Mouse (Mus musculus) midbrain, embryonic 14.5 days (tissue): ENCODE measurements around the gene Sgce. TPM values are rescaled to one million over a fixed set of nuclear protein-coding genes. Genes with fewer than 3 reads are reported as not detected.
A peak's percentile ranks its signal among the peaks of the same experiment; 100 is the strongest.

Source experiments
- ATAC-seq: fragments of 200-750 bp; cut with Nextera tagmentation; 2 replicates; pipeline ENCODE4 v1.8.0; 2017; ENCODE audit warnings: moderate number of reproducible peaks, moderate library complexity; ENCODE audit not compliant: low FRiP score, low TSS enrichment
- DNase-seq: peaks from one replicate; pipeline ENCODE4 v3.0.0-alpha.2; 2015
- H3K27ac ChIP-seq: fragments of 300-500 bp; sonication (generic); replicated peaks from 2 replicates; pipeline ENCODE4 v1.5.1; 2014; ENCODE audit warnings: mild to moderate bottlenecking, low read depth, low read length, moderate library complexity
- H3K27me3 ChIP-seq: fragments of 300-500 bp; sonication (generic); 2 replicates; pipeline ENCODE4 v1.6.1; 2014; ENCODE audit warnings: low read length, control low read depth, mixed read lengths; ENCODE audit not compliant: control insufficient read depth, insufficient read depth
- H3K36me3 ChIP-seq: fragments of 300-500 bp; sonication (generic); 2 replicates; pipeline ENCODE4 v1.6.1; 2014; ENCODE audit warnings: low read length, control low read depth; ENCODE audit not compliant: control insufficient read depth, insufficient read depth
- H3K4me1 ChIP-seq: fragments of 300-500 bp; sonication (generic); 2 replicates; pipeline ENCODE4 v1.6.1; 2014; ENCODE audit warnings: mild to moderate bottlenecking, antibody characterized with exemption, low read length, control low read depth; ENCODE audit not compliant: control insufficient read depth, insufficient read depth
- H3K4me2 ChIP-seq: fragments of 300-500 bp; sonication (generic); 2 replicates; pipeline ENCODE4 v1.6.1; 2014; ENCODE audit warnings: mild to moderate bottlenecking, low read length, moderate library complexity
- H3K4me3 ChIP-seq: fragments of 300-500 bp; sonication (generic); replicated peaks from 2 replicates; pipeline ENCODE4 v1.5.1; 2014; ENCODE audit warnings: low read depth, low read length
- H3K9ac ChIP-seq: fragments of 300-500 bp; sonication (generic); replicated peaks from 2 replicates; pipeline ENCODE4 v1.6.1; 2014; ENCODE audit warnings: mild to moderate bottlenecking, low read length, moderate library complexity
- H3K9me3 ChIP-seq: fragments of 300-500 bp; sonication (generic); 2 replicates; pipeline ENCODE4 v1.6.1; 2016; ENCODE audit warnings: low read length, control low read depth, mixed read lengths; ENCODE audit not compliant: control insufficient read depth
- WGBS: fragments of 180-500 bp; shearing (Covaris S2); extraction: QIAGEN DNeasy Blood & Tissue Kit; methylation state at CpG from one replicate; pipeline ENCODE4 v1.1.7; 2014; 5-methylcytosine and 5-hydroxymethylcytosine counted together
- polyA plus RNA-seq: library from polyadenylated mRNA; unstranded; fragments of >200 nt; fragmentation: Nextera tagmentation; extraction: Ambion mirVana; gene quantifications from 2 replicates; pipeline ENCODE4 v1.2.1, GENCODE M21; 2014

Sgce gene
- polyA plus RNA-seq, 1 experiment from 2014 or later: 51.0 TPM

- WGBS: 44% methylated on average over 15 of the region's 15 CpGs
- H3K4me1 ChIP-seq: no peaks in the 10 kb centered on the region
- H3K36me3 ChIP-seq: no peaks in the 10 kb centered on the region
- ATAC-seq (peak; percentile 21), DNase-seq (peak; percentile 70)
- H3K9ac ChIP-seq: peak overlapping the region; percentile 27; the same call in 1 of the 2 replicates
- H3K4me2 ChIP-seq: peak overlapping the region; percentile 65
- peaks cover 19% of the 10 kb centered on the region for H3K9me3 ChIP-seq
- H3K27me3 ChIP-seq: no peaks in the 10 kb centered on the region
- peak overlapping the region; percentile 53 for H3K4me3 ChIP-seq
- peak overlapping the region; percentile 16; the same call in 1 of the 2 replicates for H3K27ac ChIP-seq
Measured at GRCm38 (mm10) chr6:4748506-4748961, 1.5 kb upstream of the Sgce start.

- peak overlapping the region; percentile 34; the same call in 1 of the 2 replicates for H3K9ac ChIP-seq
- H3K36me3 ChIP-seq: no peaks in the 10 kb centered on the region
- H3K4me2 ChIP-seq: peak overlapping the region; percentile 65
- no peaks in the 10 kb centered on the region for H3K4me1 ChIP-seq
- peaks cover 19% of the 10 kb centered on the region for H3K9me3 ChIP-seq
- peak overlapping the region; percentile 53 for H3K4me3 ChIP-seq
- WGBS: 47% methylated on average over 71 of the region's 71 CpGs
- ATAC-seq (no peak), DNase-seq (peak; percentile 82)
- no peaks in the 10 kb centered on the region for H3K27me3 ChIP-seq
- H3K27ac ChIP-seq: peak overlapping the region; percentile 16; the same call in 1 of the 2 replicates
Measured at GRCm38 (mm10) chr6:4747677-4748505, 884 bp upstream of the Sgce start.

- Histone ChIP-seq H3K4me1 (peaks cover 3% of the 10 kb centered on the region; the same call in 1 of the 2 replicates), H3K4me3 (peak overlapping the region; percentile 53), H3K27ac (peak overlapping the region; percentile 88), H3K9me3 (peaks cover 19% of the 10 kb centered on the region), H3K9ac (peak overlapping the region; percentile 81), H3K4me2 (peak overlapping the region; percentile 65), H3K27me3 (no peaks in the 10 kb centered on the region), H3K36me3 (no peaks in the 10 kb centered on the region)
- 38% methylated on average over 22 of the region's 22 CpGs for WGBS
- DNase-seq: no peak
- ATAC-seq: no peak
Measured at GRCm38 (mm10) chr6:4746036-4746695, 841 bp downstream of the Sgce start.

GRCm38 (mm10) chr6:4740511-4740910 lies 6.5 kb downstream of the Sgce start:
- Histone ChIP-seq H3K27me3 (no peaks in the 10 kb centered on the region), H3K9me3 (no peaks in the 10 kb centered on the region), H3K36me3 (no peaks in the 10 kb centered on the region), H3K27ac (no peak overlapping the region), H3K4me3 (no peak overlapping the region), H3K9ac (no peak overlapping the region), H3K4me2 (no peak overlapping the region; the same call in 1 of the 2 replicates), H3K4me1 (peaks cover 38% of the 10 kb centered on the region)
- ATAC-seq (no peak), DNase-seq (peak; percentile 73)
- WGBS: 25% methylated on average over 6 of the region's 6 CpGs

- Histone ChIP-seq H3K9me3 (no peaks in the 10 kb centered on the region), H3K4me2 (peak overlapping the region; percentile 39), H3K4me1 (peaks cover 38% of the 10 kb centered on the region), H3K27me3 (no peaks in the 10 kb centered on the region), H3K9ac (no peak overlapping the region), H3K27ac (no peak overlapping the region), H3K4me3 (no peak overlapping the region), H3K36me3 (no peaks in the 10 kb centered on the region)
- 4% methylated on average over 13 of the region's 13 CpGs for WGBS
- DNase-seq (no peak), ATAC-seq (no peak)
Measured at GRCm38 (mm10) chr6:4739522-4740355, 7.3 kb downstream of the Sgce start.

- Histone ChIP-seq H3K9ac (no peak overlapping the region), H3K36me3 (no peaks in the 10 kb centered on the region), H3K4me3 (no peak overlapping the region), H3K9me3 (no peaks in the 10 kb centered on the region), H3K4me2 (peak overlapping the region; percentile 27; the same call in 1 of the 2 replicates), H3K4me1 (peaks cover 38% of the 10 kb centered on the region), H3K27me3 (no peaks in the 10 kb centered on the region), H3K27ac (no peak overlapping the region)
- DNase-seq (no peak), ATAC-seq (no peak)
- WGBS: 8% methylated on average over 2 of the region's 2 CpGs
Measured at GRCm38 (mm10) chr6:4738717-4739116, 8.3 kb downstream of the Sgce start.

GRCm38 (mm10) chr6:4738034-4738629 lies 8.9 kb downstream of the Sgce start:
- Histone ChIP-seq H3K27ac (no peak overlapping the region), H3K9me3 (no peaks in the 10 kb centered on the region), H3K4me2 (peak overlapping the region; percentile 27; the same call in 1 of the 2 replicates), H3K36me3 (no peaks in the 10 kb centered on the region), H3K4me1 (peaks cover 38% of the 10 kb centered on the region), H3K4me3 (no peak overlapping the region), H3K27me3 (no peaks in the 10 kb centered on the region), H3K9ac (no peak overlapping the region)
- DNase-seq (no peak), ATAC-seq (no peak)
- 21% methylated on average over 11 of the region's 11 CpGs for WGBS

GRCm38 (mm10) chr6:4736372-4736771 lies 10.6 kb downstream of the Sgce start:
- WGBS: 83% methylated on average over 9 of the region's 9 CpGs

More at GRCm38 (mm10) chr6:4736372-4736771, 10.6 kb downstream of the Sgce start:
- H3K27me3 ChIP-seq: no peaks in the 10 kb centered on the region
- peaks cover 35% of the 10 kb centered on the region for H3K4me1 ChIP-seq
- no peaks in the 10 kb centered on the region for H3K9me3 ChIP-seq
- H3K9ac ChIP-seq: no peak overlapping the region
- H3K36me3 ChIP-seq: no peaks in the 10 kb centered on the region
- no peak overlapping the region for H3K27ac ChIP-seq
- H3K4me2 ChIP-seq: no peak overlapping the region
- ATAC-seq (no peak), DNase-seq (no peak)
- H3K4me3 ChIP-seq: no peak overlapping the region
